Mouse (Mus musculus) olfactory bulb, adult 2 months (tissue): ENCODE results near the gene Tmem268. TPM values are rescaled to one million over a fixed set of nuclear protein-coding genes. Genes with fewer than 3 reads are reported as not detected.

Experiments used
- H3K27ac ChIP-seq: fragments of 200-500 bp; 2 replicates; pipeline ENCODE4 v1.5.1; 2012; ENCODE audit warnings: low read depth, low read length; ENCODE audit not compliant: insufficient read depth
- H3K4me1 ChIP-seq: fragments of 200-500 bp; 2 replicates; pipeline ENCODE4 v1.6.1; 2012; ENCODE audit warnings: low read length; ENCODE audit not compliant: control insufficient read depth, insufficient read depth
- H3K4me3 ChIP-seq: fragments of 200-500 bp; 2 replicates; pipeline ENCODE4 v1.5.1; 2012; ENCODE audit warnings: mild to moderate bottlenecking, low read depth, low read length, moderate library complexity; ENCODE audit not compliant: insufficient read depth
- CTCF ChIP-seq: fragments of 200-500 bp; IDR thresholded peaks from 2 replicates; pipeline ENCODE4 v1.5.1; 2012; ENCODE audit warnings: low read depth, mild to moderate bottlenecking, low read length, moderate library complexity; ENCODE audit not compliant: insufficient read depth
- POLR2A ChIP-seq: fragments of 200-500 bp; IDR thresholded peaks from 2 replicates; pipeline ENCODE4 v1.6.1; 2012; ENCODE audit warnings: mild to moderate bottlenecking, low read depth, low read length, moderate library complexity; ENCODE audit not compliant: insufficient read depth
- WGBS: fragments of 180-500 bp; shearing (Covaris S2); methylation state at CpG from one replicate; pipeline ENCODE4 v1.1.7; 2018; 5-methylcytosine and 5-hydroxymethylcytosine counted together
- polyA plus RNA-seq: library from polyadenylated mRNA; stranded (reverse); fragments of >200 nt; gene quantifications from 2 replicates; pipeline ENCODE4 v1.2.4, GENCODE M21; 2012; ENCODE audit warnings: low replicate concordance; ENCODE audit not compliant: missing spikeins, insufficient read depth, insufficient read length

The Tmem268 gene
- polyA plus RNA-seq, 1 experiment = not detected

- TF ChIP-seq CTCF = no peak
- no peak for TF ChIP-seq POLR2A
- no peak overlapping the region for H3K4me3 ChIP-seq
- no peaks in the 10 kb centered on the region for H3K4me1 ChIP-seq
- WGBS = 85% methylated on average over 3 of the region's 3 CpGs
- H3K27ac ChIP-seq = no peak overlapping the region
These were observed 47.0 kb downstream of the Tmem268 start for GRCm38 (mm10) chr4:63605545-63605944.

- no peak for TF ChIP-seq POLR2A
- no peak for TF ChIP-seq CTCF
- no peak overlapping the region for H3K27ac ChIP-seq
- no peak overlapping the region for H3K4me3 ChIP-seq
- H3K4me1 ChIP-seq = no peaks in the 10 kb centered on the region
- WGBS = 81% methylated on average over 1 of the region's 1 CpGs
These were observed 47.4 kb downstream of the Tmem268 start for GRCm38 (mm10) chr4:63605968-63606367.

DNA sequence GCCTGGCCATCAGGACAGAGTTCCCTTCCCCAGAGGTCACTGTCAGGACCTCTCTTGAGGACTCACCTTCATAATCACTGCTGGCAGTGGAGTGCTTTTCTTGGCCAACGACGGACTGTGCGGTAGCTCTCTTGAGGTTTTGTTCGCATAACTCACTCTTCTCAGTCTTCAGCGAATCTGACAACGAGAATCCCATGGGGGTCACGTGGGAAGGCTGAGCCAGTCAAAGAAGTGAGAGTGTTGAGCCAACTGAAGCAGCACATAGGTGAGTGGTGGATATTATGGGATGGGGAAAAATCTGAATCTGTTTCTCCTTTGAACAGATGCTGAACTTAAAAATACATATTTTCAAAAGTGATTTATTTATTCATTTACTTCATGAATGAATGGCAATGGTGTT is 49.8 kb downstream of the Tmem268 start:
- WGBS = 86% methylated on average over 7 of the region's 7 CpGs
- no peaks in the 10 kb centered on the region for H3K4me1 ChIP-seq
- TF ChIP-seq CTCF (no peak), POLR2A (no peak)
- H3K27ac ChIP-seq = no peak overlapping the region
- H3K4me3 ChIP-seq = no peak overlapping the region

DNA sequence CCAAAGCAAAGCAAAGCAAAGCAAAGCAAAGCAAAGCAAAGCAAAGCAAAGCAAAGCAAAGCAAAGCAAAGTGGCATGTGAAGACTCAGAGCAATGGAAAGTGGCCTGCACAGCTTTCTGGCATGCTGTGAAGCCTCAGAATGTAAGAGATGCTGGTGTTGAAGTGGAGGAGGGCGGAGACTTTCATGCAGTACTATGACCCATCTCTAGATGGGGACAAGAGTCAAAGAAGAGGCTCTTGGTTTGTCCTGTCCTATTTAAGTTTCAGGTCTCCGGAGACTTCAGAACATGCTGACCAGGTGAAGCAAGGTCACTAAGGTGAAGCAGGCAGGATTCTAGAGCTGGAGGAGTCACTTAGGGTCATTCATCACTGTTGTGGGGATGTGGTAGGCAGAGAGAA is 63.3 kb downstream of the Tmem268 start:
- TF ChIP-seq CTCF = no peak
- TF ChIP-seq POLR2A = no peak
- Histone ChIP-seq H3K4me3 (no peak overlapping the region), H3K27ac (no peak overlapping the region), H3K4me1 (no peaks in the 10 kb centered on the region)
- WGBS = 88% methylated on average over 2 of the region's 2 CpGs

- Histone ChIP-seq H3K4me3 (no peak within 1 kb of the TSS), H3K27ac (no peak within 1 kb of the TSS), H3K4me1 (no peaks in the 10 kb centered on the region)
- WGBS = 59% methylated on average over 5 of the region's 5 CpGs
- TF ChIP-seq CTCF (no peak), POLR2A (no peak)
These were observed 63.8 kb downstream of the Tmem268 start, which contains the start of gene Tex48 for GRCm38 (mm10) chr4:63622378-63622835. TSS of gene Tex48 (minus strand) at chr4:63622428.

- 75% methylated on average over 3 of the region's 3 CpGs for WGBS
- TF ChIP-seq CTCF = no peak
- TF ChIP-seq POLR2A = no peak
These were observed 67.0 kb downstream of the Tmem268 start for GRCm38 (mm10) chr4:63625563-63626080.

GRCm38 (mm10) chr4:63627111-63627510 is 68.5 kb downstream of the Tmem268 start:
- TF ChIP-seq CTCF = no peak
- TF ChIP-seq POLR2A = no peak
- 88% methylated on average over 8 of the region's 8 CpGs for WGBS
- Histone ChIP-seq H3K4me1 (no peaks in the 10 kb centered on the region), H3K27ac (no peak overlapping the region), H3K4me3 (no peak overlapping the region)

More at GRCm38 (mm10) chr4:63625563-63626080, 67.0 kb downstream of the Tmem268 start:
- H3K27ac ChIP-seq = no peak overlapping the region
- H3K4me1 ChIP-seq = no peaks in the 10 kb centered on the region
- H3K4me3 ChIP-seq = no peak overlapping the region

- TF ChIP-seq POLR2A (no peak), CTCF (no peak)
- WGBS = 90% methylated on average over 2 of the region's 2 CpGs
- no peaks in the 10 kb centered on the region for H3K4me1 ChIP-seq
- no peak overlapping the region for H3K27ac ChIP-seq
- no peak overlapping the region for H3K4me3 ChIP-seq
These were observed 74.6 kb downstream of the Tmem268 start for GRCm38 (mm10) chr4:63633181-63633580.

Other genes with a start within 250 kb of the Tmem268 start
- gene Orm1, start 214.2 kb upstream of the Tmem268 start, polyA plus RNA-seq = not detected in 2 replicates
- not detected in 2 replicates for gene Orm3, start 202.6 kb upstream of the Tmem268 start, polyA plus RNA-seq
- gene Orm2, start 196.3 kb upstream of the Tmem268 start, polyA plus RNA-seq = not detected in 2 replicates
- not detected in 2 replicates for gene Akna, start 155.4 kb upstream of the Tmem268 start, polyA plus RNA-seq
- gene Whrn, start 62.8 kb upstream of the Tmem268 start, polyA plus RNA-seq = not detected in 2 replicates
- not detected in 2 replicates for gene Atp6v1g1, start 14.0 kb upstream of the Tmem268 start, polyA plus RNA-seq
- not detected in 2 replicates for gene Gm11213, start 46.5 kb downstream of the Tmem268 start, polyA plus RNA-seq
- not detected in 2 replicates for gene Tex48, start 63.6 kb downstream of the Tmem268 start, polyA plus RNA-seq
- not detected in 2 replicates for gene Gm11214, start 104.6 kb downstream of the Tmem268 start, polyA plus RNA-seq
- not detected in 2 replicates for gene Tnfsf15, start 186.3 kb downstream of the Tmem268 start, polyA plus RNA-seq